Mouse (Mus musculus) E14TG2a.4 (cell line): ENCODE data around the gene Krt4.

Source experiments
- CTCF ChIP-seq: conservative IDR thresholded peaks from 2 replicates; pipeline ENCODE4 v1.5.1; 2014; ENCODE audit warnings: low read length
- POU5F1 ChIP-seq: IDR thresholded peaks from 2 replicates; pipeline ENCODE4 v1.6.1; 2014; ENCODE audit warnings: low read length, borderline replicate concordance

DNA sequence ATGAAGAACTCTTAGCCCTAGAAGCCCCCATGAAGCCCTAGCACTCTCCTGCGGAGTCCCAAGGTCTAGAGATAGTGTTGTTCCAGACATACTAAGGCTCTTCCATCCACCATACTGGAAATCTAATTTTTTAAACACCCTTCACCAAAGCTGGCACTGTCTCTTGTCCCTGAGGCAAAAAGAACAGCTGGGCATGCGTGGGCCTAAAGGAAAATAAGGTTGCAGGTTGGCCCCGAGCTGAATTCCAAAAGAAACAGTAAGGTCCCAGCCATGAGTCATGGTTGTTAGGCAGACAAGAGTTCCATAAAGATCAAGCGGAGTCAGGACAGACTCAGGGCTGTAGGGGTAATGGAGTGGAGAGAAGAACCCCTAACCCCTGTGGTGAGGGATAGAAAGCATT is 51.3 kb downstream of the Krt4 start:
- no peak for TF ChIP-seq CTCF
- no peak for TF ChIP-seq POU5F1
